Mouse (Mus musculus) neural tube, embryonic 14.5 days (tissue): ENCODE results near the gene Tcea2. TPM values are rescaled to one million over a fixed set of nuclear protein-coding genes. Genes with fewer than 3 reads are reported as not detected.

Experiments used
- ATAC-seq: fragments of 200-750 bp; cut with Nextera tagmentation; 2 replicates; pipeline ENCODE4 v1.8.0; 2017; ENCODE audit warnings: low read depth, mild to moderate bottlenecking, moderate TSS enrichment, moderate library complexity
- H3K27ac ChIP-seq: fragments of 300-500 bp; sonication (generic); 2 replicates; pipeline ENCODE4 v1.5.1; 2014; ENCODE audit warnings: low read depth, mild to moderate bottlenecking, control low read depth, low read length, moderate library complexity, mixed read lengths
- H3K27me3 ChIP-seq: fragments of 300-500 bp; sonication (generic); 2 replicates; pipeline ENCODE4 v1.6.1; 2014; ENCODE audit warnings: low read length; ENCODE audit not compliant: control insufficient read depth, insufficient read depth
- H3K36me3 ChIP-seq: fragments of 300-500 bp; sonication (generic); 2 replicates; pipeline ENCODE4 v1.6.1; 2014; ENCODE audit warnings: low read length, mixed read lengths; ENCODE audit not compliant: control insufficient read depth, insufficient read depth
- H3K4me1 ChIP-seq: fragments of 300-500 bp; sonication (generic); 2 replicates; pipeline ENCODE4 v1.6.1; 2014; ENCODE audit warnings: low read length; ENCODE audit not compliant: control insufficient read depth, insufficient read depth
- H3K4me2 ChIP-seq: fragments of 300-500 bp; sonication (generic); 2 replicates; pipeline ENCODE4 v1.6.1; 2014; ENCODE audit warnings: mild to moderate bottlenecking, low read depth, low read length, control low read depth
- H3K4me3 ChIP-seq: fragments of 300-500 bp; sonication (generic); 2 replicates; pipeline ENCODE4 v1.5.1; 2014; ENCODE audit warnings: low read depth, low read length, control low read depth, mixed read lengths
- H3K9ac ChIP-seq: fragments of 300-500 bp; sonication (generic); replicated peaks from 2 replicates; pipeline ENCODE4 v1.6.1; 2014; ENCODE audit warnings: low read depth, mild to moderate bottlenecking, control low read depth, low read length, mixed read lengths
- H3K9me3 ChIP-seq: fragments of 300-500 bp; sonication (generic); 2 replicates; pipeline ENCODE4 v1.6.1; 2016; ENCODE audit warnings: low read length; ENCODE audit not compliant: control insufficient read depth
- WGBS: fragments of 180-500 bp; shearing (Covaris S2); extraction: QIAGEN DNeasy Blood & Tissue Kit; methylation state at CpG from one replicate; pipeline ENCODE4 v1.1.7; 2014; 5-methylcytosine and 5-hydroxymethylcytosine counted together
- polyA plus RNA-seq: library from polyadenylated mRNA; unstranded; fragments of >200 nt; fragmentation: Nextera tagmentation; extraction: Ambion mirVana; gene quantifications from 2 replicates; pipeline ENCODE4 v1.2.1, GENCODE M21; 2014

Gene Tcea2
- polyA plus RNA-seq, 1 experiment from 2014 or later = 54.8 TPM

DNA sequence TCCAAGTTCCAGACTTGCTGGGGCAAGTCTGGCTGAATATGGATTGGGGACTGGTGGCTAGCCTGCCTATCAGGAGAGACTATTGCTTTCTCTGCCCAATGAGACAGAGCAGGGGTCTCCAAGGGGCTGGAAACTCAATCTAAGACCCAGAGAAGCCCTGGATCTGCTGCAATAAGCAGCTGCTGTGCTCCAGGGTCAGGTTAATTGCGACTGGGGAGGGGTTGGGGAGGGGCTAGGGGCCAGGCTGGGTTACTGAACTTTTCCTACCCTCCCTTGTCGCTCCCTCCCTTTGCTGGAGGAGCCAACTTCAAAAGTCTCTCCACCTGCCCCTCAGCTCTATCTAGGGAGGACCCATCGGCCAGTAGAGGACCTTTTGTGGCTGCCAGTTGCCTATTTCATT, 23.4 kb upstream of the Tcea2 start, which contains the start of gene Gm29797:
Gene Gm29797 (plus strand): TSS at position 301 of the 400 bp plus-strand sequence.
- H3K4me2 ChIP-seq = no peak within 1 kb of the TSS
- H3K4me3 ChIP-seq = no peak within 1 kb of the TSS
- no peaks in the 10 kb centered on the region for H3K4me1 ChIP-seq
- no peaks in the 10 kb centered on the region for H3K9me3 ChIP-seq
- H3K27ac ChIP-seq = no peak within 1 kb of the TSS
- no peak for ATAC-seq
- H3K9ac ChIP-seq = no peak within 1 kb of the TSS
- H3K36me3 ChIP-seq = peaks cover 45% of the 10 kb centered on the region
- 66% methylated on average over 3 of the region's 3 CpGs for WGBS
- H3K27me3 ChIP-seq = no peaks in the 10 kb centered on the region

DNA sequence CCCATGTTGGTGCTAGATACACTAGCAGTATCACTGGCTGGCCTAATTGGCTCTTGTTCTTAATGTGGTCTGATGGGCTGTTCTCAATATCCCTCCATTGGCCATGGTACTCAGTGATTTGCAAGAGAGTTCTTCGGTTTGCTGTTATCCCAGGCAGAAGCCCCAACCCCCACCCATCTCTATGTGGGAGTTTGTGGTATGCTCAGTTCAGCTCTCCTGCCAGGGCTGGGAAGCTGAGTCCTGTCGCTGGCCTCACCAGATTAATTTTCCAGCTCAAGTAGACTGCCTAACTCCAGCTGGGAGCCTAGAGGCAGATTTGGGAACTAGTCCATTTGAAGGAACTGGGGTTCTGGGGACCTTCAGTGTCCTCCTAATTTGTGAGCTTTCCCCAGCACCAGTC, 22.7 kb upstream of the Tcea2 start:
- Histone ChIP-seq H3K27ac (no peak overlapping the region), H3K4me1 (no peaks in the 10 kb centered on the region), H3K36me3 (peaks cover 38% of the 10 kb centered on the region), H3K9me3 (no peaks in the 10 kb centered on the region), H3K27me3 (no peaks in the 10 kb centered on the region), H3K4me3 (no peak overlapping the region), H3K9ac (no peak overlapping the region), H3K4me2 (no peak overlapping the region)
- no peak for ATAC-seq
- 88% methylated on average over 2 of the region's 2 CpGs for WGBS

DNA sequence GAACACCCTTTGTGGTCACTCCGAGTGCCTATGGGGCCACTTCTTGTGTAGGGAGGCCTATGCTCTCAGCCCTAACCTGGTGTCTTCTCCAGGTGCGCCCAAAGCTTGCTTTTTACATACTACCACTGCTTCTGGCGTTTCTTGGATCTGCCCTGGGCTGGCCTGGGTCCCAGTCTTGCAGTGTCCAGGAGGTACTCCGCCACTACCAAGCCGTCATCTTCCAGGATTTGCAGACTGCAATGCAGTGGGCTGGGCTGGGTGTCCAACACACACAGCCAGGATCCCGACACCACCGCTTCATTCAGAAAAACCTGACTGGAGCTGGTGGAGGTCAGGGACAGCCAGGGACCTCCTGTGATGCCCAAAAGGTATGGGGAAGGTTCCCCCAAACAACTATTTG, 21.6 kb upstream of the Tcea2 start:
- H3K9ac ChIP-seq = no peak overlapping the region
- H3K36me3 ChIP-seq = peaks cover 27% of the 10 kb centered on the region
- H3K4me2 ChIP-seq = no peak overlapping the region
- no peaks in the 10 kb centered on the region for H3K9me3 ChIP-seq
- ATAC-seq = no peak
- H3K27me3 ChIP-seq = no peaks in the 10 kb centered on the region
- no peak overlapping the region for H3K27ac ChIP-seq
- no peaks in the 10 kb centered on the region for H3K4me1 ChIP-seq
- WGBS = 92% methylated on average over 7 of the region's 7 CpGs
- no peak overlapping the region for H3K4me3 ChIP-seq

DNA sequence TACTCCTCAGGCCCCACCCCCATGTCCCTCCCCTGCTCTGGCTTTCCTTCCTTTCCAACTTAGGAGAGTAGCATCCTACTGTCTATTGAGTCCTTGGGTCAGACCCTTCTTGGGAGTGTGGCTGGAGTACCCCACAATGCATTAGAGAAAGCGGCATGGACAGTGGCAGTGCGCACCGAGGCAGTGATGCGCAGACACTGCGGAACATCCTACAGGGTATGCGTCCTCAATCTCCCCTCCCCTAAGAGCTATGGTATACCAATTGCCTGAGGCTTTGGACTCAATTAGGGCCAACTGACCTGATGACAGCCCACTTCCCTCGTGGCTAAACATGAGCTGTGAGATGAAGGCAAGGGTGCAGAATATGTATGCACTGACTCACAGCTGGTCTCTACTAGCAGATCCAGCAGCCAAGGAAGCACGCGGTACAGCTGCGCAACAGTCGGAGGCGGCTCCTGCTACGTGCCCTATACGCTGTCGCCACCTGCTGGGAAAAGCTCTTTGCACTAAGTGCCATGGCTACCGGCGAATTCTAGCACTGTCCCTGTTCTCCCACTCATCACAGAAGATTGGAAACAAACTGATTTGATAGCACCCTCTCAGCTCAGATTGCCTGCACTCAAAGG, 21.1 kb upstream of the Tcea2 start:
- Histone ChIP-seq H3K9me3 (no peaks in the 10 kb centered on the region), H3K4me3 (no peak overlapping the region), H3K36me3 (peaks cover 22% of the 10 kb centered on the region), H3K4me2 (no peak overlapping the region), H3K9ac (no peak overlapping the region), H3K4me1 (no peaks in the 10 kb centered on the region), H3K27ac (no peak overlapping the region), H3K27me3 (no peaks in the 10 kb centered on the region)
- peak; percentile 32; the same call in 1 of the 2 replicates for ATAC-seq
- WGBS = 34% methylated on average over 17 of the region's 17 CpGs

DNA sequence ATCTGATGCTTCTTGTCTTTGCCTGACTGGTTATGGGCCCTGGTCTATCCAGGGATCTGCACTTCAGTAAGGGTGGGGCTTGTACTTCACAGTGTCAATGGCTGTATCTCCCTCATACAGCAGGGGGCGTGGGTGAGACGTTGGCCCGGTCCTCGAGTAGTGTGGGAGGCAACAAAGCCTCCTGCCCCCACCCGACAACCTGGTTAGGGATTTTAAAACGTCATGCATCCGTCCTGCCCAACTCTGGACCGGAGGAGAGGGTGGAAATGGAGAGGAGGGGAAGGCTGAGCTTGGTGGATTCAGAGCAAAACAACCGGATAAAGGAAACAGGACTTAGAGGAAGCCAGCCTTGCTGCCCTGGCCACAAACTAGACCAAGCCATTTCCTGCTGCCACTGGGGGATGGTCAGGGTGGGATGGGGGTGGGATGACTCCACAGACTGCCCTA, 20.5 kb upstream of the Tcea2 start:
- Histone ChIP-seq H3K9me3 (no peaks in the 10 kb centered on the region), H3K9ac (no peak overlapping the region), H3K27ac (no peak overlapping the region), H3K4me3 (no peak overlapping the region), H3K27me3 (no peaks in the 10 kb centered on the region), H3K4me1 (no peaks in the 10 kb centered on the region), H3K4me2 (no peak overlapping the region), H3K36me3 (peaks cover 19% of the 10 kb centered on the region)
- WGBS = 11% methylated on average over 9 of the region's 9 CpGs
- peak; percentile 60; the same call in 1 of the 2 replicates for ATAC-seq

DNA sequence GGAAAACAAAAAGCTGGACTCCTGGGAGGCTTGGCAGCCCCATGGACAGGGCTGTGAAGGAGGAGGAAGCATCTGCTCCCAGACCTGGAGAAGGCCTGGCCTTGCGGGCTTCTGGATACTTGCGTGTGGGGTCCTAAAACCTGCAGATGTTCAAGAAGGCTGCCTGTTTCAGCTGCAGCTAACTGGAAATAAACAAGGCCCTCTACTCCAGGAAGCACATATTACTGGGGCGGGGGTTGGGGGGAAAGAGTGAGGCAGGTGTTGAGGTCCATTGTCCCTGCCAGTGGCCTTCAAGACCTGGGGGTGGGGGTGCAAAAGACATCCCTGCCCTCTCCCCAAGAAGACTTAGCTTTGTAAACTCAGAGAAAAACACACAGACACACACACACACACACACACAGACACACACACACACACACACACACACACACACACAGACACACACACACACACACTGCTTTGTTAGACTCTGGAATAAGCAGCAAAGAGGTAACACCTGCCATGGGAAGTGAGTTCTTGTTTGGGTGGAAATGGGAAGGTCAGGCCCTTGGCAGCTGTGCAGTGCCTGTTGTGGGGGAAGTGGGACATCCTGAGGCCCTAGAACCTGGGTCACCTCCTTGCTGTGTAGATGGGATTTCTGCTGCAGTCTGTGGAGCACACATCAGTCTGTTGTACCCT, 17.4 kb upstream of the Tcea2 start:
- WGBS = 91% methylated on average over 3 of the region's 3 CpGs
- Histone ChIP-seq H3K9ac (no peak overlapping the region), H3K4me2 (no peak overlapping the region), H3K4me3 (no peak overlapping the region), H3K27me3 (no peaks in the 10 kb centered on the region), H3K27ac (no peak overlapping the region), H3K9me3 (no peaks in the 10 kb centered on the region), H3K36me3 (no peaks in the 10 kb centered on the region), H3K4me1 (no peaks in the 10 kb centered on the region)
- no peak for ATAC-seq

DNA sequence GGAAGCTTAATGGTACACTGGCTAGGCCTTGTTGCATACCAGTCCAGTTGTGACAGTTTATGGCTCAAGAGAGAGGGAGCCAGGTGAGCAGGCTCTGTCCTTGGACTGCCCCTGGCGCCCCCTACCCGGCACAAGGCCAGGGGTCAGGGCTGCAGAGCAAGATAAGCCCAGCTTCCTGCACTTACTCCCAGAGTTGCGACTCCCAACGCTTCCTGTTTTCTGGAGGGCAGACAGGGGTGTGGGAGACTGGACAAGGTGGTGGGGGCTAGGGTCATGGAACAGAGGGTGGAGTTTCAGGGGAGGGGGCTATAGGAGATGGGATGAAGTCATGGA, 16.8 kb upstream of the Tcea2 start:
- no peaks in the 10 kb centered on the region for H3K36me3 ChIP-seq

DNA sequence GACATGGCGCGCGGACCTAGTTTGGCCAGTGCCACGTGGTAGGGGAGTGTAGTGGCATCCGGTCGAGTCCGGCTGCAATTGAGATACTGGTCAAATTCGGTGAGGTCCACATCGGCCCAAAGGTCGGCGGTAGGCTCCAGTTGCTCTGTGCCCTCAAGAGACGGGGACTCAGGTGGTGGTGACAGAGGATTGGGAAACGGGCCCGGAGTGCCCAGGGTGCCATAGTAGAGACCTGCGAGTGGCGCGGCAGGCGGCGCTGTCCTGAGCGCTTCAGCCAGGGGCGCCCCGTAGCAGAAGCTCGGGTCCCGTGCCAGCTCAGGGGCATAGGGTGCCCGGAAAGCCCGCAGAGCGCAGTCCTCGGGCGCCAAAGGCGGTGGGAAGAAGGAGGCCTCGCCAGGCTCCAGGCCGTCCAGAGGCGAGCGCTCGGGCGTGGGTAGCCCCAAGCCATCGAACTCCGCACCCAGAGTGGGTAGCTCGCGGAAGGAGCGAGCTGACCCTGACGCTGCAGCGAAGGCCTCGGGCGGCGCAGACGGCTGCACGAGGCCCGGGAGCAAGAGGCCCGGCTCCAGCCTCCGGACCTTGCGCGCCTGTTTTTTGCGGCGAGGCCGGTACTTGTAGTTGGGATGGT, 9.7 kb upstream of the Tcea2 start:
- Histone ChIP-seq H3K9ac (peak overlapping the region; percentile 39; the same call in 1 of the 2 replicates), H3K27me3 (peaks cover 36% of the 10 kb centered on the region), H3K27ac (no peak overlapping the region; the same call in 1 of the 2 replicates)

More for the DNA sequence above, 16.8 kb upstream of the Tcea2 start:
- no peaks in the 10 kb centered on the region for H3K9me3 ChIP-seq
- no peaks in the 10 kb centered on the region for H3K27me3 ChIP-seq
- H3K27ac ChIP-seq = no peak overlapping the region
- no peak for ATAC-seq
- H3K4me2 ChIP-seq = no peak overlapping the region
- no peak overlapping the region for H3K4me3 ChIP-seq
- H3K4me1 ChIP-seq = no peaks in the 10 kb centered on the region
- no peak overlapping the region for H3K9ac ChIP-seq
- 34% methylated on average over 4 of the region's 4 CpGs for WGBS

DNA sequence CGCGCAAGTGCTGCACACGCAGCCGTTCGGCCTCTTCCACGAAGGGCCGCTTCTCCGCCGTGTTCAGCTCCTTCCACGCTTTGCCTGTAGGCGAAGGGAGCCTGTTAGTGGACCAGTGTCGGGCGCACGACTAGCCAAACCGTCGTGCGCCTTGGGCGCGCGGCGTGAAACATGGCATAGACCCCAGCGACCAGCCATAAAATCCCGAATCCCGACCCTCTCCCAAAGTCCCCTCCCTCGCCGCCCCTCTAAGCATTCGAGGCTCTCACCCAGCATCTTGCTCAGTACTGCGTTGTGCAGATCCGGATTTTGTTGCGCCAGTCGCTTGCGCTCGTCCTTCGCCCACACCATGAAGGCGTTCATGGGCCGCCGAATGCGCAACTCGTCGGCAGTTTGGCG, 9.2 kb upstream of the Tcea2 start:
- no peak overlapping the region; the same call in 1 of the 2 replicates for H3K27ac ChIP-seq
- H3K4me2 ChIP-seq = peak overlapping the region; percentile 52
- H3K4me3 ChIP-seq = peak overlapping the region; percentile 35
- H3K27me3 ChIP-seq = peaks cover 36% of the 10 kb centered on the region
- H3K36me3 ChIP-seq = no peaks in the 10 kb centered on the region
- ATAC-seq = no peak
- under 1% methylated on average over 41 of the region's 41 CpGs for WGBS
- no peaks in the 10 kb centered on the region for H3K9me3 ChIP-seq
- H3K9ac ChIP-seq = peak overlapping the region; percentile 39; the same call in 1 of the 2 replicates
- peaks cover 7% of the 10 kb centered on the region for H3K4me1 ChIP-seq

More for the DNA sequence above, 9.7 kb upstream of the Tcea2 start:
- H3K4me2 ChIP-seq = peak overlapping the region; percentile 52
- no peak for ATAC-seq
- H3K36me3 ChIP-seq = no peaks in the 10 kb centered on the region
- peaks cover 7% of the 10 kb centered on the region for H3K4me1 ChIP-seq
- 4% methylated on average over 53 of the region's 56 CpGs for WGBS
- peak overlapping the region; percentile 35 for H3K4me3 ChIP-seq
- no peaks in the 10 kb centered on the region for H3K9me3 ChIP-seq
